Mouse (Mus musculus): Measurements from ENCODE around the gene Pidd1.

- no peak for TF ChIP-seq CTCF (IDR thresholded peaks at IDR 0.05)
- peak; percentile 45 for TF ChIP-seq POLR2A (IDR thresholded peaks at IDR 0.05; ENCODE audit: insufficient read depth, low read depth, low read length)
- 0 out of 2 replicates have a peak, but pooled peaks have one; percentile 63 for TF ChIP-seq EP300 (IDR thresholded peaks at IDR 0.05; ENCODE audit: insufficient read depth, low read depth, low read length)
These were observed 10.9 kb downstream of the Pidd1 start for GRCm38 (mm10) chr7:141432741-141433516.

All from heart, adult 2 months (tissue).